Mouse (Mus musculus) cerebellum, adult 11-12 months (tissue): ENCODE measurements at regions not wholly inside any gene's neighbourhood (a gene's known extent, or its start where the extent isn't known, plus 50 kb on each side); places are given as distances from the start of the nearest gene placed in this dataset.
A peak's percentile ranks its signal among the peaks of the same experiment; 100 is the strongest.

ENCODE experiments used
- DNase-seq: peaks from one replicate; pipeline ENCODE4 v3.0.0; 2022

GRCm38 (mm10) chr16:62981821-62982220 is 127.7 kb downstream of the Pros1 start:
- DNase-seq: peak; percentile 6

GRCm38 (mm10) chr16:62982558-62982957 is 128.5 kb downstream of the Pros1 start:
- DNase-seq: no peak

GRCm38 (mm10) chr16:62995555-62995954 is 141.4 kb downstream of the Pros1 start:
- no peak for DNase-seq

- no peak for DNase-seq
Measured at GRCm38 (mm10) chr16:63011151-63011734, 157.1 kb downstream of the Pros1 start.

GRCm38 (mm10) chr16:63014453-63014852 is 160.3 kb downstream of the Pros1 start:
- DNase-seq: peak; percentile 10

GRCm38 (mm10) chr16:63016144-63016543 is 162.0 kb downstream of the Pros1 start:
- DNase-seq: no peak

- no peak for DNase-seq
Measured at GRCm38 (mm10) chr16:63016658-63017057, 162.6 kb downstream of the Pros1 start.

GRCm38 (mm10) chr16:63030399-63030798 is 176.3 kb downstream of the Pros1 start:
- no peak for DNase-seq

- no peak for DNase-seq
Measured at GRCm38 (mm10) chr16:63031035-63031434, 176.9 kb downstream of the Pros1 start.

GRCm38 (mm10) chr16:63031802-63032201 is 177.7 kb downstream of the Pros1 start:
- DNase-seq: no peak

- no peak for DNase-seq
Measured at GRCm38 (mm10) chr16:63049100-63049499, 195.0 kb downstream of the Pros1 start.

GRCm38 (mm10) chr16:63062883-63063282 is 208.8 kb downstream of the Pros1 start:
- DNase-seq: no peak

- no peak for DNase-seq
Measured at GRCm38 (mm10) chr16:63069987-63070386, 215.9 kb downstream of the Pros1 start.

GRCm38 (mm10) chr16:63075814-63076213 is 221.7 kb downstream of the Pros1 start:
- no peak for DNase-seq

GRCm38 (mm10) chr16:63081383-63081782 is 227.3 kb downstream of the Pros1 start:
- DNase-seq: no peak

- DNase-seq: no peak
Measured at GRCm38 (mm10) chr16:63083256-63083655, 229.1 kb downstream of the Pros1 start.

- DNase-seq: no peak
Measured at GRCm38 (mm10) chr16:63084021-63084756, 230.1 kb downstream of the Pros1 start.

GRCm38 (mm10) chr16:63086086-63086796 is 232.1 kb downstream of the Pros1 start:
- peak; percentile 85 for DNase-seq

GRCm38 (mm10) chr16:63091471-63092300 is 237.6 kb downstream of the Pros1 start:
- DNase-seq: peak; percentile 94

- no peak for DNase-seq
Measured at GRCm38 (mm10) chr16:63094126-63094840, 240.2 kb downstream of the Pros1 start.

GRCm38 (mm10) chr16:63102362-63102761 is 248.3 kb downstream of the Pros1 start:
- no peak for DNase-seq

- DNase-seq: no peak
Measured at GRCm38 (mm10) chr16:63102930-63103329, 248.8 kb downstream of the Pros1 start.
